Mouse (Mus musculus) small intestine, adult 2 months (tissue): ENCODE measurements at regions not wholly inside any gene's neighbourhood (a gene's known extent, or its start where the extent isn't known, plus 50 kb on each side); places are given as distances from the start of the nearest gene placed in this dataset.

Experiments used
- H3K27ac ChIP-seq: fragments of 200-500 bp; 2 replicates; pipeline ENCODE4 v1.5.1; 2012; ENCODE audit warnings: low read depth, low read length, control low read depth, inconsistent platforms; ENCODE audit not compliant: insufficient read depth
- H3K27me3 ChIP-seq: fragments of 200-500 bp; 2 replicates; pipeline ENCODE4 v1.6.1; 2012; ENCODE audit warnings: mild to moderate bottlenecking, moderate library complexity, low read length, inconsistent platforms; ENCODE audit not compliant: control insufficient read depth, insufficient read depth
- H3K36me3 ChIP-seq: fragments of 200-500 bp; 2 replicates; pipeline ENCODE4 v1.6.1; 2012; ENCODE audit warnings: mild to moderate bottlenecking, low read length, control low read depth, inconsistent platforms; ENCODE audit not compliant: control insufficient read depth, insufficient read depth
- H3K4me1 ChIP-seq: fragments of 200-500 bp; 2 replicates; pipeline ENCODE4 v1.6.1; 2012; ENCODE audit warnings: low read length, inconsistent platforms, mixed read lengths; ENCODE audit not compliant: control insufficient read depth, insufficient read depth, insufficient read length
- H3K4me3 ChIP-seq: fragments of 200-500 bp; 2 replicates; pipeline ENCODE4 v1.5.1; 2012; ENCODE audit warnings: low read depth, mild to moderate bottlenecking, control low read depth, inconsistent platforms, low read length, moderate library complexity
- CTCF ChIP-seq: fragments of 200-500 bp; IDR thresholded peaks from 2 replicates; pipeline ENCODE4 v1.5.1; 2012; ENCODE audit warnings: low read depth, mild to moderate bottlenecking, control low read depth, inconsistent platforms, low read length, moderate library complexity, mixed read lengths; ENCODE audit not compliant: insufficient replicate concordance, insufficient read length; ENCODE audit errors: extremely low read depth
- POLR2A ChIP-seq: fragments of 200-500 bp; IDR thresholded peaks from 2 replicates; pipeline ENCODE4 v1.6.1; 2012; ENCODE audit warnings: low read depth, mild to moderate bottlenecking, control low read depth, inconsistent platforms, low read length, moderate library complexity
- WGBS: fragments of 180-500 bp; shearing (Covaris S2); methylation state at CpG from one replicate; pipeline ENCODE4 v1.1.7; 2018; 5-methylcytosine and 5-hydroxymethylcytosine counted together

- TF ChIP-seq POLR2A (no peak), CTCF (no peak)
- H3K27ac ChIP-seq = no peak overlapping the region
- H3K36me3 ChIP-seq = no peaks in the 10 kb centered on the region
- no peaks in the 10 kb centered on the region for H3K27me3 ChIP-seq
- no peak overlapping the region for H3K4me3 ChIP-seq
- 71% methylated on average over 1 of the region's 1 CpGs for WGBS
- H3K4me1 ChIP-seq = no peaks in the 10 kb centered on the region
These were observed 127.6 kb upstream of the Prep start for GRCm38 (mm10) chr10:44939403-44939802.

GRCm38 (mm10) chr10:44936976-44937500 is 130.0 kb upstream of the Prep start:
- Histone ChIP-seq H3K27ac (no peak overlapping the region), H3K4me3 (no peak overlapping the region), H3K4me1 (no peaks in the 10 kb centered on the region), H3K27me3 (no peaks in the 10 kb centered on the region), H3K36me3 (no peaks in the 10 kb centered on the region)
- no peak for TF ChIP-seq CTCF
- TF ChIP-seq POLR2A = no peak
- WGBS = 91% methylated on average over 5 of the region's 5 CpGs

- H3K4me1 ChIP-seq = no peaks in the 10 kb centered on the region
- H3K4me3 ChIP-seq = no peak overlapping the region
- no peak overlapping the region for H3K27ac ChIP-seq
- TF ChIP-seq CTCF = no peak
- no peak for TF ChIP-seq POLR2A
- no peaks in the 10 kb centered on the region for H3K27me3 ChIP-seq
- 85% methylated on average over 2 of the region's 2 CpGs for WGBS
- no peaks in the 10 kb centered on the region for H3K36me3 ChIP-seq
These were observed 136.2 kb upstream of the Prep start for GRCm38 (mm10) chr10:44930796-44931195.

- no peaks in the 10 kb centered on the region for H3K36me3 ChIP-seq
- H3K27me3 ChIP-seq = no peaks in the 10 kb centered on the region
- no peak overlapping the region for H3K4me3 ChIP-seq
- H3K27ac ChIP-seq = no peak overlapping the region
- TF ChIP-seq CTCF (no peak), POLR2A (no peak)
- WGBS = 29% methylated on average over 8 of the region's 8 CpGs
- peaks cover 7% of the 10 kb centered on the region; the same call in 1 of the 2 replicates for H3K4me1 ChIP-seq
These were observed 153.1 kb upstream of the Prep start for GRCm38 (mm10) chr10:44913751-44914388.

GRCm38 (mm10) chr10:44904520-44904919 is 162.5 kb upstream of the Prep start:
- WGBS = 76% methylated on average over 4 of the region's 4 CpGs
- Histone ChIP-seq H3K27ac (no peak overlapping the region), H3K4me1 (no peaks in the 10 kb centered on the region), H3K4me3 (no peak overlapping the region), H3K36me3 (no peaks in the 10 kb centered on the region), H3K27me3 (no peaks in the 10 kb centered on the region)
- no peak for TF ChIP-seq POLR2A
- no peak for TF ChIP-seq CTCF

- WGBS = 82% methylated on average over 2 of the region's 2 CpGs
- Histone ChIP-seq H3K27me3 (no peaks in the 10 kb centered on the region), H3K36me3 (no peaks in the 10 kb centered on the region), H3K4me3 (no peak overlapping the region), H3K4me1 (no peaks in the 10 kb centered on the region), H3K27ac (no peak overlapping the region)
- no peak for TF ChIP-seq POLR2A
- no peak for TF ChIP-seq CTCF
These were observed 165.8 kb upstream of the Prep start for GRCm38 (mm10) chr10:44901203-44901602.

- Histone ChIP-seq H3K4me1 (no peaks in the 10 kb centered on the region), H3K4me3 (no peak overlapping the region), H3K27ac (no peak overlapping the region), H3K27me3 (no peaks in the 10 kb centered on the region), H3K36me3 (no peaks in the 10 kb centered on the region)
- TF ChIP-seq POLR2A (no peak), CTCF (no peak)
- WGBS = 56% methylated on average over 6 of the region's 6 CpGs
These were observed 174.9 kb upstream of the Prep start for GRCm38 (mm10) chr10:44892124-44892523.

GRCm38 (mm10) chr10:44887081-44887683 is 179.8 kb upstream of the Prep start:
- H3K27ac ChIP-seq = no peak overlapping the region
- H3K4me1 ChIP-seq = no peaks in the 10 kb centered on the region
- no peak overlapping the region for H3K4me3 ChIP-seq
- 79% methylated on average over 14 of the region's 14 CpGs for WGBS
- TF ChIP-seq POLR2A = no peak
- TF ChIP-seq CTCF = no peak
- H3K36me3 ChIP-seq = no peaks in the 10 kb centered on the region
- H3K27me3 ChIP-seq = no peaks in the 10 kb centered on the region
